Mouse (Mus musculus) left cerebral cortex, adult 9 months (tissue): ENCODE data around the gene Atxn2.
A peak's percentile ranks its signal among the peaks of the same experiment; 100 is the strongest.

Experiments used
- DNase-seq, 2 experiments: peaks; one replicate each; pipeline ENCODE4 v3.0.0; 2022; ENCODE audit warnings: low spot score in 2 of 2

Gene Atxn2

DNA sequence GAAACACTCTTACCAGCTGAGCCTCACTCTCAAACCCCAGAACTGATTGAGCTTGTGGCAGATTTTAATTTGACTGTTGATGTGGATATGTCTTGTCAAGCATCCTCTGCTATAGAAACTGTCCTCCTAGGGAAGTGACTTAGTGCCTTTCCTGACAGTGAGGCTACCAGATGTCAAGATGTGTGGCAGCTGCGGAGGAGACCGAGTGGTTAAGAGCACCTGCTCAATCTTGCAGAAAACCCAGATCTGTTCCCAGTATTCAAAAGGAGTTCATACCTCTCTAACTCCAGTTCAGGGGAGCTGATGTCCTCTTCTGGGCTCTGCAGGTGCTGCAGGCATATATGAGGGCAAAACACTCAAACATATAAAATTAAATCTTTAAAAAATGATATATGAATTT lies 53.9 kb downstream of the Atxn2 start:
- no peak for DNase-seq

DNA sequence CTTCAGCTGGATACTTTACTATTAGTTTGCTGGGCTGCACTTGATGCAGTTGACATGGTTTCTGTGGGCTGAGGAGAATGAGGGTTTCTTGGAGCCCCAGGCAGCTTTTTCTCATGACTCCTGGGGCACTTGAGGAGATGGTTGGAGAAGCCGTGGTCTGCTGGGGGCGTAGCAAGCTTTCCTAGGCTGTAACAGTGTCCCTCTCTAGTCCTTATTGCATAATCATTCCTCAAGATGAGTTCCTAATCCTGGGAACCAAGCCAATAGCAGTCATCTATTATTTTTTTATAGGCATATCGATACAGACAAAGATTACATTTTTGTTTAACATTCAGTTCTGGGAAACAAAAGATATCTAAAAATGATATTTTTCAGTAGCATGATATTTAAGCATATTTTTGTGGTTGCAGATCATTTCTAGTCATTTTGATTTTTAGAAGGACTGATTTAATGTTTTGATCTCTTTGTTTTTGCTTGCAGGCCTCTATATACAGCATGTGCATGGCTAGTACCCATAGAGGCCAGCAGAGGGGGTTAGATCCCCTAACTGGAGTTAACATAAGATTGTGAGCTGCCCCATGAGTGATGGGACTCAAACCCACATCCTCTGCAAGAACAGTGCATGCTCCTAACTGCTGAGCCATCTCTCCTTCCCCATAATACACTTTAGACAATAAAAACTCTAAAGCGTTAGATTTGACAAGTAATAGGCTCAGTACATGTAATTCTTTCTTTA lies 55.1 kb downstream of the Atxn2 start:
- no peak for DNase-seq

DNA sequence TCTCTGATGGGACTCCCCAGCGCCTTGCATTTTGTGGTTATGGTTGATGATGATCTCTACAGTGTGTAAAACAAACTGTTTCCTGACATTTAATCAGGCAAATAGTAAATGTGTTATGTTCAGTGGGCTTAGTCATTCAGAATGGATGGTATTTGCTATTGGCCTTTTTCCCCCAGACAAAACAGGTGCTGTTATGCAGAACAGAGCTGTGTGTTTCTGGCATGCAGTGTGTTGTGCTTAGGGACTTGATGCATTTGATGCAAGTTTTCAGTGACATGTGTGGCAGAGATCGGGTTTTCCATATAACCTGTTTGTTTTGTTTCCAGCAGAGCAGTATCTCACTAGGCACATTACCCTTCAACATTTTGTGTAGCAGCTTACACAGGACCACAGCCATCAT lies 56.4 kb downstream of the Atxn2 start:
- DNase-seq, result no peak

DNA sequence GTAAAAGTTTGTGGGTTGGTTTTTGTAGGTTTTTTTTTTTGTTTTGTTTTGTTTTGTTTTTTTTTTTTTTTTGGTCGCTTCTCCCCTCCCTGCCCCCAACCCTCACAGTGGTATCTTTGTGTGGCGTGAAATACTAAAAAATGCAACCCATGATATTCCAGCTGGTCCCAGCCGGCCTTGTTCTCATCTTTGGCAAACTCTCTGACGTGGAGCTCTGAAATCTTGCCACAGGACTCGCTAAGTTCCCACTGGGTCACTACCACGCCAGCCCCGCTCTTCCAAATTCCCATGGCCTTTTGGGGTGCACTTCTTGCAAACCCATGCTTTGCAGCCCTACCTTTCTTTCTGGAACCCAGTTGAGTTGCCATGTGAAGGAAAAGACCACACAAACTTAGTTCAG lies 58.7 kb downstream of the Atxn2 start:
- DNase-seq, result no peak

DNA sequence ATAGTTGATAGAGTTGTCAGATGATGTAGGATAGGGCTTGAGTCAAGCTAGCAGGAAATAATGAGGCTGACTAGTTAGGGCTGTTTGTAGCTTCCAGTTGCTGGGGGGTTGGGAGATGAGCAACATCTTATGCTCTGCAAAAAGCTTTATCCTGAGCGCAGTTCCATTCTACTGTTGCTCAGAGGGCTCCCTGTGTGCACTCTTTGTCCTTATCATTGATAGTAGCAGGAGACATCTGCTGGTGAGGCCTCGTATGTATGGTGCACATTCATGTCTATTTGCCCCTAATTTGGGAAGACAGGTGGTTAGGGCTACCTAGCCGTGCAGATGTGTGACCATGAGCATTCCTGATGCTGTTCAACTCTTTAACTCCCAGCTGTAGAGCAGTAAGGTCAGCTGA lies 60.5 kb downstream of the Atxn2 start:
- no peak for DNase-seq

DNA sequence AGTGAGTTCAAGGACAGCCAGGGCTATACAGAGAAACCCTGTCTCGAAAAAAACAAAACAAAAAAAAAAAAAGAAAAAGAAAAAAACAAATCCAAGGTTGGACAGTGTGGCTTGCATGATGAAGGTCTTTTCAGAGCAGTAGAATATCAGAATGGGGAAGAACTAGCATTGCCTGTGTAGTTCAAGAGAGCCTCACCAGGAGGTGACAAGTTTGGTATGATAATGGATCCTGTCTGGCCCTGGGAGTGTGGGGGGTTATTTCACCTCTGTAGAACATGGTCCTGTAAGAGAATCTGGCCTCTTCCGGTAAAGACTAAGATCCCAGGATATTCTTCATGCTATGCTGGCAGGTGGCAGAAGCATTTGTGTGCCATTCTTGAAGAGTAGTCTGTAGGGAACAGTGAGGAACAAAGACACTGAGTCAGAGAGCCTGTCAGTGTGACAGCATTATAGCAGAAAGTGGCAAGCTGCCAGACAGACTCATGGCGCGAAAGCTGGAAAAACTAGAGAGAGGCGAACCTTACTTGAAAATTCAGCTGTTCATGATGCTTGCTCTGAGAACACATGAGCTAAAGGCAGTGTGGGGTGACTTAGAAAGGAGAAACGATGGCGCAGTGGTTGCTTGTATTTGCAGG lies 67.5 kb downstream of the Atxn2 start:
- peak; percentile 47 to 72 for DNase-seq

DNA sequence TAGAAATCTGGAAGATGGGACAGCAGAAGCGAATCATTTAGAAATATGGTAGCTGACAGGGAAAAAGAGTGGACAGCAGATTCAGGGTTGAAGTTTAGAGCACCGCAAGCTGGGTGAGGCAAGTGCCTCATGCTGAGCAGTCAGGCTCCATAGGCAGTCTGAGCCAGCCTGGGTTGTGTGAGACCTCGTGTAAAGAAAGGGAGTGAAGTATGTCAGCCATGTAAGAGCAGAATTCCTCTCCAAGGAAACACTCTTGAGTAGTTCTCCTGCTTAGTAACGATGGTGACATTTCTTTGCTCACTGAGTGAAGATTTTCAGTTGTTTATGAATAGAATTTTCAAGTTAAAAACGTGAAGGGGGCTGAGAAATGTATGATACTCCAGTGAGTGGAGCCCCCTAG lies 69.0 kb downstream of the Atxn2 start:
- DNase-seq, result no peak

DNA sequence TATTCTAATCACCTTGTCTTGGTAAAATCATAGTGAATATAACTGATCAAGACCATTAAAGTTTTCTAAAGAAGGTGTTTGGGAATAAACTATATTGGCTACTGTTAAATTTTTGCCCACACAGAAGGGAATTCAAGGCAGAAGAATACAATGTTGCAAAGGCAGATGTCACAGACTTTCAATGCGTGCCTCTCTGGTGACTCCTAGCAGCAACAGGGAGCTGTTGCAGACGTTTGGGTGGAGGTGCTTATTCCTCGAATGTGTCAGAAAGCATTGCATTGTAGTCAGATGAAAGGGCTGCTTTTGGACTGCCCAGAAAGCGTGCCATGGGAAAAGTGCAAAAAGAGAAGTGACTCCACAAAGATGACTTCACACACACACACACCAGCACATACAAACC lies 71.3 kb downstream of the Atxn2 start:
- DNase-seq, result peak in 1 of 2 experiments; percentile 24

DNA sequence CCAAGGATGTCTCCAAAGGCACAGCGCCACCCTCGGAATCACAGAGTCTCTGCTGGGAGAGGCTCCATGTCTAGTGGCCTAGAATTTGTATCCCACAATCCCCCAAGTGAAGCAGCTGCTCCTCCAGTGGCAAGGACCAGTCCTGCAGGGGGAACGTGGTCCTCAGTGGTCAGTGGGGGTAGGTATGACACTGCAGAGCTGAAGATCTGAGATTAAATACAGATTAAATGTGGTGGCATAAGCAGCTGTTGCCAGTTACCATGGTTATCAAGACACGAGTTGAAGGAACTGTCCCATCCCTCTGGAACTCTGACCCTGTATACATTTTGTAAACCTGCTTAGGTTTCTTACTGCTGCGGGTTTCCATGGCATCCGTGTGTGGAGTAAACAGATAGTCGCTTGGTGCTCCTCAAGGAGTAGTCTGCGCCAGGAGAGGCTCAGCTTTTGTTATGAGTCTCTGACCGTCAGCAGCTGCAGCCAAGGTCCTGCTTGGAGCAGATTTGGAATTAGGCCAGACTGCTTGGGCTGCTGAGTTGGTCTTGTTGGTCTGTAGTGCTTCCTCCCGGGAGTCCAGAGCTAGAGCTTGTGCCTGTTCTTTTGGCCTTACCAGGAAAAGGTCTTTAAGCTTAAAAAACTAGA lies 72.8 kb downstream of the Atxn2 start:
- no peak for DNase-seq

DNA sequence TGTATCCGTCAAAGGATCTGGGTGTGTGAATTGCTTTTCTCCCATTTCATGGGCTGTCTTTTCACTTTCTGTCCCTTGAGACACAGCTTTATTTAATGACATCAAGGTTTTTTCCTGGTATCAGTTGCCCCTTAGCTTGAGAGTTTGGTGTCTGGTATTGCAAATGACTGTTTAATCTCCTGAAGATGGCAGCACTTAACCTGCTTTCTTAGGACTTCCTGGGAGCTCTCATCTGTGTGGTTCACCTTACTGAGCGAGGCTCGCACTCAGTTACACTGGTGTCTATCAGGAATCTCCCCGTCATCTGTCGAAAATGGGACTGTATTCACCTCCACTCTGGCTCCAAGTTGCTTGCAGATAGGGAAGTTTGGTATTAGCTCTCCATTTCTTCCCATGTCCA lies 79.9 kb downstream of the Atxn2 start:
- no peak for DNase-seq

DNA sequence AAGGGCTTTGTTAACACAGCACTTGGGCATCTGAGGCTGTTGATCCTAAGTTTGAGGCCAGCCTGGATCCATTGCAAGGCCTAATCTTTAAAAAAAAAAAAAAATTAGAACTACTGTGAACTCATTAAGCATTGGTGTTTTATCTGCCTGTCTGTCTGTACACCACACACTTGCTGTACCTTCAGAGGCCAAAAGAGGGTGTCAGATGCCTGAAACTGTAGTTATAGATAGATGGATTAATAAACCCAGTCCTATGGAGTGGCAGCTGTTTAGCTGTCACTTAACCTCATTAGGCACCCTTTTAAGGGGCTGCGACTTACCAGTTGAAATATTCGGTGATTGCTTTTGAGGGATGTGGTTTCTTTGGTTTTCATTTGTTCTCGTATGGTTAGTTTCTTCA lies 84.7 kb downstream of the Atxn2 start:
- DNase-seq, result no peak

DNA sequence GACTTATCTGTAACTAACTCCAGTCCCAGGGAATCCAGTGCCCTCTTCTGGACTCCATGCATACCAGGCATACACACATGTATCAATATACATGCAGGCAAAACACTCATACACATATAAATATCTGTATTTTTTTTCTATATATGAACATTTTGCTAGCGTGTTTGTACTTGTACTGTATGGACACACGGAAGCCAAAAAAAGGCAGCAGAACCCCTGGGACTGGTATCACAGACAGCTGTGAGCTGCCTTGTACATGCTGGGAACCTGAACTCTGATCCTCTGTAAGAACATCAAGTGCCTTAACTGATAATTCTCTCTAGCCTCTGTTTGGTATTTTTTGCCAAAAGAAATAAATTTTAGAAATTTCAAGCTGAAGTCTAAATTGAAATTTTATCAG lies 87.3 kb downstream of the Atxn2 start:
- no peak for DNase-seq

DNA sequence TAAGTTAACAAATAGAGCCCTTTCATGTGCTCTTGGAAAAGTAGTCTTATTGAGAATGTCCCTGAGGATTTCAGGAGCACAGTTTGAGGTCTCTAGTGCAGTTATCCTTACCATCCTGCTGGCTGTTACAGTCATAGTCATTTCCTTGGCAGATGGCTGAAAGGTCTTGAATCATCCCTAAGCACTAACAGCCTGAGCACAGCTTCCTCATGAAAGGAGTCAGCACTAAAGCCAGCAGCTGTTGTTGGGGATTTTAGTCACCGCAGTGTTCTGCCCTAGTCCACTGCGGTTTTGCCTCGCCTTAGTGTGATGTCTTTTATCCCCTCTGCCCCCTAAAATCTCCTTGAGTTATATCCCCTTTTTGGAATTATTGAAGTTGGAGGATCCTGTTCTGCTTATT lies 96.0 kb downstream of the Atxn2 start:
- DNase-seq, result no peak

DNA sequence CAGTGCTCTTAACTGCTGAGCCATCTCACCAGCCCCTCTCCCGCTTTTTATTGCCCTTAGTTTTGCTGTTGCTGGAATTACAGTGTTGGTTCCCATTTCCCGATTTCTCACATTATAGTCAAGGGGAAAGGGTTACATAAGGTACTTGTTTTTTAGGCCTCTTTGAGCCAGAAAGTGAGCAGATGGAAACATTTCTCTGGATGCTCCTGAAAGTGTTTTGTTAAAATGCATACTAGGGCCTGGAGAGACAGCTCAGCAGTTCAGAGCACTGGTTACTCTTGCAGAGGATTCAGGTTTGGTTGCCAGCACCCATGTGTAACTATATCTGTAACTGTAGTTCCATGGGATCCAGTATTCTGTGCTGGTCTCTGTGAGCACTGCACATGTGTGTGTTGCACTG lies 97.1 kb downstream of the Atxn2 start:
- no peak for DNase-seq

DNA sequence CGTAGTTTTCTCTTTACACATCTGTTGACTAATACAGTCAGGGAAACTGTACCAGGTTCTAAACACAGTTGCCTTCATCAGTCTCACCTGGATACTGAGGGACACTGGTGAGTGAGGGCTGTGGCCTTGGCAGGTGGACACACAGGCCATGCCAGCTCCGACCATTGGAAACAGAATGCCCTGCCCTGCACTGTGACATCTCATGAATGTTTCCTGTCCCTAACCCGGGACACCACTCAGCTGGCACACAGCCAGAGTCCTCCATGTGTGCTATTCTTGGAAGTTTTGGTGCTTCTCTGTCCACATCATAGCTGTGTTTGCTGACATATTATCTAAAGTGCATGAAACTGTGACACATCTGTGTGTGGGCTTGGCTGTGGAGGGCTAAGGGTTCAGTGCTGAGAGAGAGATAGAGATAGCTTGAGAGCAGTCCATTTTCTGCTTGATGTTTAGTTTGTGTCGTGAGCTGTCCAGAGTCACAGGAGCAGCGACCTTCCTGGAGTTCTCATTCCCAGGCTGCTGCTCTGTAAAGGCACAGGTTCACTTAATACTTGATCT lies 98.6 kb downstream of the Atxn2 start:
- DNase-seq, result no peak

DNA sequence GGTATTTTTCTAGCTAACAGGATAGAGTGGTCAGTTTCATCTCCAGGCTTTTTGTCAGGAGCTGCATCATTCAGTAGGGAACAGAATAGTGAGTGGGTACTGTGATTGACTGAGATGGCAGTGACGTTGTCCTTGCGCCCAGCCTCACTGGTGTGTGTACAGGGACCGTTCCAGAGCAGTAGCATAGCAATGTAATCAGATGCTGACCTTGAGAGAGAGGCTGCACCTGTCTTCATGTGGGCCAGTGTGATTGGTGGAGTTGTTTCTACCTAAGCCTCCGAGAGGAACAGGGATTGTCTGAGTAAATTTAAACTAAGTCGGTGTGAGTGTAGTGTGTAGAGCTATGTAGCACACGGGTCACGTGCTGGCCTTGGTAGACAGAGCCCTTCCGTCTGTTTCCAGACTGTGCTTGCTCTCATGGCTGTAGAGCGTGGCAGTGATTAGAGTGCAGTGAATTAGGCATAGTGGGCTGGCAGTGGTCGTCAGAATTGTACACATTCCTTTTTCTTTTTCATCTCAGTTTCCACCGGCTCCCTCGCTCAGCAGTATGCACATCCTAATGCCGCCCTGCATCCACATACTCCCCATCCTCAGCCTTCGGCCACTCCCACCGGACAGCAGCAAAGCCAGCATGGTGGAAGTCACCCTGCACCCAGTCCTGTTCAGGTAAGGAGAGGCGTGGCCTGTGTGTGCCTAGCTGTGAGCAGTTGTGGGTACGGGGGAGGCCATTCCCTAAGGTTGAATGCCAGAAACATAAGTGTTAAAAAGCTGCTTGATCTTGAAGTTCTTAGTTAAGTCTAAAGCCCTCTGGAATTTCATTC lies 99.4 kb downstream of the Atxn2 start:
- no peak for DNase-seq

DNA sequence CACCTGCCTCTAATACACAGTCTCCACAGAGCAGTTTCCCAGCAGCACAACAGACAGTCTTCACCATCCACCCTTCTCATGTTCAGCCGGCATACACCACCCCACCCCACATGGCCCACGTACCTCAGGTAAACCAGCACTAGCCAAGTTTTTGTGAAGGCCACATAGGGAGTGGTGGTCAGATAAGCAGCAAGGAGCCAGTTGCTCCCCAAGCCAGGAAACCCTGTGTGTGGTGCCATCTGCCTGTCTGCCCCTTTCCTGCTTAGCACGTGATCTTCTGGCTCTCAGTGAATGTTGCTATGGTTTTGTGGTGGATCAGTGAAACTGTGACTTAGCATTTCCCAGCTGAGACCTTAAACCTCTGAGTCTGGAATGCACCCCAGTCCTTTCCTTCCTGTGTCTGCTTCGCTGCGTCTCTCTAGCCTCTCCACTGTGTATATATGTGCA lies 100.4 kb downstream of the Atxn2 start:
- DNase-seq, result no peak

DNA sequence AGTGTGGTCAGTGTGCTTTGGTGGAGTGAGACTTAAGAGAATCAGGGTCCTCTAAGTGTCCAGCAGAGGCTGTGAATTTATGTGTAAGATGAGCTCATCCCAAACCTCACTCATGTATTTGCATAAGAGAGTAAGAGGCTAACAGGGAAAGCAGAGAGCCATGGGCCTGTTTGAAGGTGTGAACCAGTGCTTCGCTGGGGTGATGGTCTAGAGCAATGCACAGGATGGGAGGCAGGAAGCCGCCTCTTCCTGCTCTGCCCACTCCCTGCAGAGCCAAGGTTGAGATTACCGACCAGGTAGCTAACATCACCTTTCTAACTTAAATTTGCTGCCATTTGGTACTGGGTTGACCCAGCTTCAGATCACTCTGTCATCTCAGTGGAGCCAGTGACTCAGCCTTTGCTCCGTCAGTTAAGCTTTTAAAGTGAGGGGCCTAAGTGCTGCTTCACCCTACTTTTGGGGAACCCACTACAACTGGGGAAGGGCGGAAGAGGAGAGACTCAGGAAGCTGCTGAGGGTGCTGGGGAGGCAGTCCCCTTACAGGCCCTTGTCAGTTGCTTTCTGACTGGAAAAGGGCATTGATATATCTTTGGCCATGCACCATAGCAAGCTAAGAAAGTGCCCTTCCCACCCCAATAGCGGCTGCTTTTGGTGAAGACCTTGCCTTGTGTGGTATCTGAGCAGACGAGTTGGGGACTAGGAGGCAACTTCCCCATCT lies 101.5 kb downstream of the Atxn2 start:
- DNase-seq, result no peak

DNA sequence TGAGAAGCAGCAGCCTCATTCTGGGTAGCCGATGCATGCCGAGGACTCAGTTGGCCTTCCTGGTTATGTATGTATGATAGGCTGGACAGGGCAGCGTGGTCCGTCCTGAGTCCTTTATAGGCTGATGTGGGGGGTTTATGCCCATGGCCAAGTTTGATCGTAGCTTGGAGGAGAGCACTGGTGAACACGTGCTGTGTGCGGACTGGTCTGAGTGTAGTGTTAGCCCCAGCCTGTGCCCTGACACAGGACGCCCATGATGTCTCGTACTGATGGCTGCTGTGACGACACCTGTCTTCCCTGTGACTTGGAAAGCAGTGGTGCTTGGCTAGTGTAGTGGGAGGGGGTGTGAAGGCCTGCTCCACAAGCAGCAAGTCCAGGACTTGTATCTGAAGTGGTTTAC lies 102.6 kb downstream of the Atxn2 start:
- no peak for DNase-seq

DNA sequence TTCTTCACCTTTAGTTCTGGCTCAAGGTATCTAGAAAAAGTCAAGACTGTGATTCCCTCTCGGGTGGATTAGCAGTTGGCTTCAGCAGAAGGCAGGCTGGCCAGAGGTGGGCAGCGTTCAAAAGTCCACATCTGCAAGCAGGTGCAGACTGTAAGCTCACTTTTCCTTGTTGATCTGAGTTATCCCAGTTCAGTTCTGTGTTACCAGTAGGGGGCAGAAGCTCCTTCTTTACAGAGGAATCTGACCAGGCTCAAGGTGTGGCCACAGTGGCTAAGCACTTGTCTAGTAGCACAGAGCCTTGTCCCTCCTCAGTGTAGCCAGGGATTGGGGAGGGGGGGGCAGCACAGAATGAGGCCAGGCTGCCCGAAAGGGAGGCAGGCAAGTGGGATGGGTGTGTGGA lies 103.9 kb downstream of the Atxn2 start:
- DNase-seq, result peak in 1 of 2 experiments; percentile 75

DNA sequence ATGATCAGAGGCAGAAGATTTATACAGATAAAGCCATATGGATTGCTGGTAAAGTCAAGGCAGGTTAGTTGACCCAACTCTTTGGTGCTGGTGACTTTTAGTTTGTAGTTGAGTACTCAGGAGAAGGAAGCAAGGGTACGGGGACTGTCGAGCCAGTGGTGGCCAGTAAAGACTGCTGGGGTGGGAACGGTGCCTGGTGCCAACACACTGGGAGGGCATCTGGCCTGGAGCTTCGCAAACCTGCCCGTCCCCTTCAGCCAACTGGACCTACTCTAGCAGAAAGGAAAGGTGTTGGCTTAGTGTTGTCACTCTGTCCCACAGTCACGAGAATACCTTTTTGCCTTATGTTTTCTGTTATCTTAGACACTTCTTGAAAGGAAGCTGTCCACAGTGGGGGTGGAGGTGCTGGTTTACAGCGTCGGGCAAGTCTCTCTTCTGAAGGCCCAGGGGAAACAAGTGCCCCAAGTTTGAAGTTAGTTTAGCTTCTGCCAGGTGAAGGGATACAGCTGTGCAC lies 104.8 kb downstream of the Atxn2 start:
- DNase-seq, result no peak
